Mouse (Mus musculus) bone marrow, adult 2 months (tissue): ENCODE data around the gene Dvl2.

Experiments used
- CTCF ChIP-seq: fragments of 200-500 bp; IDR thresholded peaks from 2 replicates; pipeline ENCODE4 v1.5.1; 2011; ENCODE audit warnings: low read length, control low read depth; ENCODE audit not compliant: control insufficient read depth, insufficient read depth
- POLR2A ChIP-seq: fragments of 200-500 bp; IDR thresholded peaks from 2 replicates; pipeline ENCODE4 v1.6.1; 2011; ENCODE audit warnings: low read depth, mild to moderate bottlenecking, control low read depth, low read length, borderline replicate concordance; ENCODE audit not compliant: control insufficient read depth

- TF ChIP-seq CTCF (no peak), POLR2A (peak; percentile 73)
Measured at GRCm38 (mm10) chr11:69990850-69991691, 9.3 kb upstream of the Dvl2 start, which contains the start of gene Gabarap.
